Mouse (Mus musculus) megakaryocyte, embryonic 14.5 days (primary cell): ENCODE measurements at regions not wholly inside any gene's neighbourhood (a gene's known extent, or its start where the extent isn't known, plus 50 kb on each side); places are given as distances from the start of the nearest gene placed in this dataset.

ENCODE experiments used
- FLI1 ChIP-seq: IDR thresholded peaks from 2 replicates; pipeline ENCODE4 v1.6.1; 2012; ENCODE audit warnings: low read length, inconsistent platforms, mixed read lengths
- GATA1 ChIP-seq: IDR thresholded peaks from 3 replicates; pipeline ENCODE4 v1.6.1; 2012; ENCODE audit warnings: mixed read lengths, low read length, inconsistent platforms, borderline replicate concordance

- TF ChIP-seq GATA1 (no peak), FLI1 (no peak)
These were observed 127.1 kb upstream of the 5730507C01Rik start for GRCm38 (mm10) chr12:18387257-18387656.
